Mouse (Mus musculus): Measurements from ENCODE around the gene Mtmr2.
A peak's percentile ranks its signal among the peaks of the same experiment; 100 is the strongest.

Gene Mtmr2

GRCm38 (mm10) chr9:13807657-13808056 is 59.4 kb downstream of the Mtmr2 start:
- no peak for DNase-seq

- DNase-seq, result no peak
Measured at GRCm38 (mm10) chr9:13809937-13810336, 61.7 kb downstream of the Mtmr2 start.

GRCm38 (mm10) chr9:13818369-13818768 is 70.2 kb downstream of the Mtmr2 start:
- DNase-seq, result no peak

GRCm38 (mm10) chr9:13820774-13821173 is 72.6 kb downstream of the Mtmr2 start:
- no peak for DNase-seq

- no peak for DNase-seq
Measured at GRCm38 (mm10) chr9:13825896-13826295, 77.7 kb downstream of the Mtmr2 start.

GRCm38 (mm10) chr9:13826391-13826805 is 78.2 kb downstream of the Mtmr2 start:
- no peak for DNase-seq

GRCm38 (mm10) chr9:13826832-13827405 is 78.7 kb downstream of the Mtmr2 start, which contains the start of gene Cep57:
TSS of gene Cep57 (minus strand) at chr9:13827107.
- peak; percentile 98 for DNase-seq

GRCm38 (mm10) chr9:13827406-13828086 is 79.3 kb downstream of the Mtmr2 start, which contains the start of gene Fam76b:
TSS of gene Fam76b (plus strand) at chr9:13827716.
- peak; percentile 100 for DNase-seq

GRCm38 (mm10) chr9:13828087-13828441 is 79.9 kb downstream of the Mtmr2 start:
- DNase-seq, result no peak

GRCm38 (mm10) chr9:13835256-13835655 is 87.0 kb downstream of the Mtmr2 start:
- DNase-seq, result no peak

- no peak for DNase-seq
Measured at GRCm38 (mm10) chr9:13836726-13837125, 88.5 kb downstream of the Mtmr2 start.

- no peak for DNase-seq
Measured at GRCm38 (mm10) chr9:13847591-13847990, 99.4 kb downstream of the Mtmr2 start.

GRCm38 (mm10) chr9:13848481-13849480 is 100.6 kb downstream of the Mtmr2 start:
- peak; percentile 28 for DNase-seq

GRCm38 (mm10) chr9:13853876-13854275 is 105.7 kb downstream of the Mtmr2 start:
- DNase-seq, result no peak
